Mouse (Mus musculus) A20 (cell line): ENCODE data around the gene Mex3a.

ENCODE experiments used
- DNase-seq: peaks from one replicate; pipeline ENCODE4 v3.0.0-alpha.2; 2011; ENCODE audit warnings: low read depth, low spot score

Gene Mex3a

GRCm38 (mm10) chr3:88505765-88506164 is 26.4 kb upstream of the Mex3a start:
- no peak for DNase-seq

- no peak for DNase-seq
Measured at GRCm38 (mm10) chr3:88509250-88509649, 22.9 kb upstream of the Mex3a start.

GRCm38 (mm10) chr3:88509692-88510420 is 22.3 kb upstream of the Mex3a start, which contains the start of gene Lmna:
TSS of gene Lmna (minus strand) at chr3:88509956.
- peak; percentile 94 for DNase-seq

- no peak for DNase-seq
Measured at GRCm38 (mm10) chr3:88510421-88511289, 21.5 kb upstream of the Mex3a start.

DNA sequence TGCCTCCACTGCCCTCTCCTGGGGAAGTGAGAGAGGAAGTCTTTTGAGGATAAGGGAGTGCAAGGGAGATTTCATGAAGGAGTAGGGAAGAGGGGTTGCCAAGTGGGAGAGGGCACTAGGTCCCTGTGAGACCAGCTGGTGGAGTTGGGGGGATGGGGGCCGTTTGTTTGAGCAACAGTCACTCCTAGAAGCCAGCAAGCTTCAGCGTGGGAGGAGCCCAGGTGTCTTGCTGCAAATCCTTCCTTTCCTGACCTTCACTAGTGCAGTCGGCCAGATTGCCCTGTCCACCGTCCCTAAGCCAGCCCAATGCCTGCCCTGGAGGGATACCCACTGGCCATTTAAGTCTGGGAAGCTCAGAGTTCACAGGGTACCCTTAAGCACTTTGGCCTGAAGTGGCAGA is 20.6 kb upstream of the Mex3a start:
- no peak for DNase-seq

DNA sequence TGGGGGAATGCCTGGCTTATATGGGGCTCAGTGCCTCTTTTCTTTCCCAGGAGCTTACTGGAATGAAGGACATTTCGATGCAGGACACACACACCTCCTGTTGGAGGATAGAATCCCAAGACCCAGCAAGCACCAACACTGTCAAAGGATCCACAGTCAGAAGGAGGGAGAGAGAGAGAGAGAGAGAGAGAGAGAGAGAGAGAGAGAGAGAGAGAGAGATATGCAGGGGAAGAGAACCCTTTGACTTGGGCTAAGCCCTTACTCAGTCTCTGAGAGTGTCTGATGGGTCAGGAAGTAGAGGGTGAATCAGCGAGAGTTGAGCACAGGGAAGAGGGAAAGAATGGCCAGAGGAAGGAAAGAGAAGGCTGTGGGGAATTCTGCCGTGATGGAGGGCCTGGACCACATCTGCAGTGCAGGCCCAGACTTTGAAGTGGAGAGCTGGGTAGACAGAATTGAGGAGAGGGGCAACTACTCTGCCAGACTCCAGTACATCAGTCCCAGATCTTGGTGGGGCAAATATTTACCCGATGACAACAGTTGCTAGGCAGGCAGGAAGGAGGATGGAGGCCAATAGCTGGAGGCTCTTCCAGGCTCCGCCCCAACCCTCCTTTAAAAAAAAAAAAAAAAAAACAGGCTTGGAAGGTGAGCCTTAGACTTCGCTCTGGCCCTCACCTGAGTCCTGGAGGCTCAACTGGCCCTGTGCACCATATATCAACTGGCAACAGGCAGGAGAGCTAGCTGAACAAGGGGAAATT is 19.9 kb upstream of the Mex3a start:
- no peak for DNase-seq

GRCm38 (mm10) chr3:88512896-88513545 is 19.2 kb upstream of the Mex3a start:
- DNase-seq, result no peak

DNA sequence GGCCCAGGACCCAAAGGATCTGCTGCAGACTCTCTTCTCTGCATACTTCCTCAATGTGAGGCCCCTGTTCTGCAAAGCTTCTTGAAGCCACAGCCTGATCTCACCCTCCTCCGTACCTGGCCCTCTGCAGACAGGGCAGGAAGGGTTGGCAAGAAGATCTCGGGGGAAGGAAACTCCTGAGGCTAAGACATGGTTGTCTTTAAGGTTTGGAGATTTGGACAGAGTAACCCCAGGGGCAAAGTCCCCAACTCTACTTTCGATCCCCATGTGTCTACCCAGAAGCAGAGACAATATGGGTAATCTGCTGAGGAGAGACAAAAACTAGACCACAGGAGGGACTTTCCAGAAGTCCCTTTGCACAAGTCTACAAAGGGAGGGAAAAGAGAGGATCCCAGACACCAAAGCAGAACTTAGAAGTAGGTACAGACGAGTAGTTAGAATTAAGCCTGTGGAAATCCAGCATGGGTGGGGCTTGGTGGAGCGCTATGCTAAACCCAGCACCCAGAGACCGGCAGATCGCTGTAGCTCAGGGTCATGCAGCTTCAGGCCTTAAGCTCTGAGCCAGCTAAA is 18.6 kb upstream of the Mex3a start:
- peak; percentile 73 for DNase-seq

DNA sequence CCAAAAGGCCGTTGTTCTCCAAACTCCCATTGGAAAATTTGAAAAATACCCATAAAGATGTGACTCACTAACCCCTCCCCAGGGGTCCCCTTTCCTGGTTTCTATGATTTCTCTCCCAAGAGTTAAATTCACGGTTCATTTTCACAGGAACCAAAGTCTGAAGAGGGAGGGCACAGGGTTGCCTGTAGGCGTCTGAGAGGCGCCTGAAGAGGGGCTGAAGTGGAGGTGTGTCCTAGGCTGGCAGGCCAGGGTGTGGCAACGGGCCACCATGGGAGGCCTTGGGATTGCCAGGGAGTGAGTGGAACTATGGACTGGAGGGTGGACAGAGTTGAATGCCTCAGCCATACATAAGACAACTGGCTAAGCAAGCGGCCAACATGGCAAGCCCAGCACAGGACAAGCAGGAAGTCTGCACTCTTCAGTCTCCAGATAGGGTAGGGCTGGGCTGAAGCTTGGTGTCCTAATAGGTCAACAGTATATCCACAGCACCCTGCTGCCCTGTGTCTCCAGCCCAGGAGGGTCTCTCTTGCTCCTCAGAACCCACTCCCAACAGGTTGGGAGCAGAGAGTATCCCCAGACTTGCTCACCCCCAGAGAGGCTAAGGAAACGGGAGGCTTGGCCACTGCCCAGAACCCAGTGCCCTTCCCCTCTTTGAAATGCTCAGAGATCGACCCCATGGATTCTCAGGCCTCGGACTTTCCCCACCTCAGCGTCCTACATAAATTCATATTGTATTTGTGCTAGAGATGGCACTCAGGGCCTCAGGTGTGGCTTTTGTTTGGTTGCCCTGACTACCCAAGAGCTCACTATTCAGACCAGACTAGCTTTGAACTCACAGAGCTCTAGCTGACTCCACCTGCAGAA is 17.7 kb upstream of the Mex3a start:
- no peak for DNase-seq

DNA sequence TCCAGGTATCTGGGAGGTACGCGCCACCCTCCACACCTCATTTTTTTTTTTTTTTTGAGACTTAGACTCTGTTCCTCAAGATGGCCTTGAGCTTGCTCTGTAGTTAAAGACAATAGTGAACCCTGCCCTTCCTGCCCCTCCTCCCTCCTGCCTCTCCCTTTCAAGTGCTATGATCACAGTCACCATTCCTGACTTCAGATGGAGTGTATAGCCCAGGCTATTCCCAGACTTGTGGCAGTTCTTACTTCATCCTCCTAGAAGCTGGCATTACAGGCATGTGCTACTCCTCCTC is 17.2 kb upstream of the Mex3a start:
- DNase-seq, result no peak

DNA sequence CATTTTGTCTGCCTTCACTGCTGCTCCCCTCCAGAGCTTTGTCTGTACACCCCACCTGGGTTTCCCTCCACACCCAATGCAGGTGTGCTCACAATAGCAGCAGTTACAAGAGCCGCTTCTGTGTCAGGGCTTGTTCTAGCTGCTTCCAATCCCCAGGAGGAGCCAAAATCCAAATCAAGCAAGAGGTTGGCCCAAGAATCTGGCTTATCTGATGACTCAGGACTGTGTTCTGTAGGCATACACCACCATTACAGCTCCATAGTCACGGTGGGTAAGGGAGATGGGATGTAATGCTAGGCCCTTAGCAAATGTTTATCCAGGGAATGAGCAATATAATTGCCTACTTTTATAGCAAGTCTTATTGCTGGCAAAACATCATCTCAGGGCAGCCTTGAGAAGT is 15.8 kb upstream of the Mex3a start:
- DNase-seq, result no peak

- DNase-seq, result no peak
Measured at GRCm38 (mm10) chr3:88518411-88518810, 13.8 kb upstream of the Mex3a start.

DNA sequence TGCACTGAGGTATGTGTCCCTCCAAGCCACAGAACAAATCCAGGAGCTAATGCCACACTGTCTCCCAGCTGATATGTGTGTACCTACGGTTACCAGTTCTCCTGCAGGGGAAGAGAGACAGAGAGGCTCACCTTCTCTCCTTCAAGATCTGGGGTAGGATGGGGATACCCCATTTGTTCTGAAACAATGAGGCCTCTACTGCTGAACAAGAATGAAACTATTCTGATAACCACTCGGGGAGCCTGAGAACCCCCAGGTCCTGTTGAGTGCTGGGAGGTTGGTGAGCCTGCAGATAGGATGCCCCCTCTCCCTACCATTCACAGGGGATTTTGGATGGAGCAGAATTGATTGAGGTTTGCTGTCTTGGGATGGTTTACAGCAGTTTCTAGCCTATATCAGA is 12.1 kb upstream of the Mex3a start:
- DNase-seq, result peak; percentile 47

DNA sequence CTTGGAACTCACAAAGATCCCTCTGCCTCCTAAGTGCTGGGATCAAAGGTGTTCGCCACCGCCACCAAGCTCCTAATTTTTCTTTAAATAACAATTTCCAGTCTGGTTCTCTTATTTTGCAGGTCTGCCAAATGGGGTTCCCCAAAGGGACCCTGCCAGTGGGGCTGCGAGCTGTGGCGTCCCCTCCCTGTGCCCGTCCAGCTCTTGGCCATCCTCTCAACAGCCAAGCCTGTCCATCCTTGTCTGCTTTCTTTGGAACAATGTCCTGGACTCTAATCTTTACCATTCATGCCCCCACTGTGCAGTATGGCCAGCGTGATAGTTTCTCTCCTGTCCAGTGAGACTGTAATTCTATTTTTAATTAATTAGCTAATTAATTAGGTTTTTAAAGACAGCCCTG is 11.0 kb upstream of the Mex3a start:
- no peak for DNase-seq

DNA sequence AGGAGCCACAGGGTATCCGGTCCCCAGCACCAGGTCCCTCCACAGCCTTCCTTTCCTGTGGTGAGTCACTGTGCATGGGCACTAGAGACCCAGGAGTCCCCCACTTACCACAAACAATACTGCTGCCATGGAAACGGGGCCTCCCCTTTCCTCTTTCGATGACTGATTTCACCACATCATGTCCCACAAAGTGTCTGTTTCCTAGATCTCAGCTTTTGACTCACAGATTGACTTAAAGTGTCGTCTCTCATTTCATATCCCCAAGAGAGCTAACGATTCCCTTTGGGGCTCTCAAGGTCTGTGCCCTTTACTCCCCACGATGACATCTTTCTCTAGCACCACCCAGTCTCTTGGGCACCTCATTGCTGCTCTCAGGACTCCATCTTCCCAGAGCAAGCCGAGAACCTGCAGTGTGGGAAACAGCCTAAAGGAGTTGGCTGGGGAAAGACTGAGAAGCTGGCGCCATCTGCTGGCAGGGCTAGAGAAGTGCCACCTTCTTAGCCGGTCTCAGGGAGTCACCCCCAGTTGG is 10.3 kb upstream of the Mex3a start:
- DNase-seq, result peak; percentile 74

DNA sequence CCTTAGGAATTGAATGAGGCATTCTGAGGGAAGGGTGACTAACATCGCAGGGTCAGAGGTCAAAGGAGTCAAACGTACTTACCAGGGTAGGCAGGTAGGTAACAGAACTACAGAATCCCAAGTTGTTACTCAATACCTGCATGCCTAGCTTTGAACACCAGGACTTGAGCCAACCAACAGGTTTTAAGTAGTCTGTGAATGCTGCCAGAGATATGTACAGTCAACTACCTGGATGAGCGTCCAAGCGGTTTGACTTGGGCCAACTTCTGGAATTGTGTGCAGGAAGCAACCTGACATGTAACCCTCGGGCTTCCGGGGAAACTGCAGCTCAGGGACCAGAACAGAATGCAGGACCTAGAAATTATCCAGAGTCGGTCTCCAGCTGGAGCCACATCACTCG is 9.2 kb upstream of the Mex3a start:
- no peak for DNase-seq

- no peak for DNase-seq
Measured at GRCm38 (mm10) chr3:88525021-88525420, 7.2 kb upstream of the Mex3a start.

DNA sequence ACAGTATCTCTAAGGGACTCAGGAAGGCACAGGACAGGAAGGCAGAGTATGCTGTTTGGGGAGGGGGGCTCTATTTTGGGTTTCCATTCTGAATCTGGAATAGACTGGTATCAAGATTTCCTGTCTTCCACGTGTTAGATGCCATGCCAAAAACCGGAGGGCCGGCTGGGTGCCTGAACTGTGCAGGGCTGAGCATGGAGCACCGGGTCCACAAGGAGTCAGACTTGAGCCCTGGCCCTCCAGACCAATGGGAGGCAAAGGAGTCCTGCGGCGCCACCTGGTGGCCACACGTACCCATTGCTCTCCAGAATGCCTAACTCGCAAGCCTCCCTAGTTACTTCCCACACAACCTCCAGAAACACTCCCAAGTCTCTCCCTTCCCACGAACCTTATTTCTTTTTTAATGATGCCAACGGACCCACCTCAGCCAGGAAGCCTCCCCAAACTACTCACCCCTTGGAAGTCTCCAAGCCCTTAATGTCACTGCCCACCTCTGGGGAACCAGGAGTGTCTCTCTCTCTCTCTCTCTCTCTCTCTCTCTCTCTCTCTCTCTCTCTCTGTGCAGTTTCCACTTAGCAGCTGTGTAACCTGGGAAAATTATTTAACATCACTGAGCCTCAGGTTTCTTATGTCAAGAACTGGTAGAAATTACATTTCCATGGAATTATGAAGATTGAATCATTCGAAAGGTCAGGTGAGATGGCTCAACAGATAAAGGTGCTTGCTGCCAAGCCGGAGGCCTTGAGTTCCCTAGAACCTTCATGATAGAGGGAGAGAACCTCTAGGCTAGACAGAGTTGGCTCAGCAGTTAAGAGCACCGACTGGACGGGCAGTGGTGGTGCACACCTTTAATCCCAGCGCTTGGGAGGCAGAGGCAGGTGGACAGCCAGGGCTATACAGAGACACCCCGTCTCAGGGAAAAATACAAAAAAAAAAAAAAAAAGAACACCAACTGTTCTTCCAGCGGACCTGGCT is 5.8 kb upstream of the Mex3a start:
- peak; percentile 89 for DNase-seq

DNA sequence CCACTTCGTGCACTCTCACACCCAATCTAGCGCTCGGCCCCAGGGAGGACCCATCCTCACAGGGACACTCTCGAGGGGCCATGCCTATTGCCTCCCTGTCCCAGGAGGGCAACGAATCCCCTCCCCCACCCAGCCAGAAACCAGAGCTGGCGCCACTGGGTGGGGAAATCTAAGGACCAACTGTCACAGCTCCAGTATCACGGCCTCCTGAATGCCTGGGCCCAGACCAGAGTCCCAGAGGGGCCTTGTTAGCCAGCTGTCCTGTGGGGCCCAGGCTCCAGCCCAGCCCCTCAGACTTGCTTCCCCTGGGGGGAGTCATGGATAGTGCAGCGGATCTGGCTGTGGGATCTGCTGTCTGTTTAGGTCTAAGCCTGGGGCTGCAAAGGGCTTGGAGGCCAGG is 4.6 kb upstream of the Mex3a start:
- DNase-seq, result no peak
